Mouse (Mus musculus) C2C12 (cell line): ENCODE data around the gene Ube2r2.

Experiments used
- CTCF ChIP-seq: IDR thresholded peaks from one replicate; pipeline ENCODE4 v1.5.1; 2011; ENCODE audit not compliant: control insufficient read depth, insufficient read depth, insufficient read length
- FOSL1 ChIP-seq: IDR thresholded peaks from one replicate; pipeline ENCODE4 v1.8.0; 2011; ENCODE audit warnings: mild to moderate bottlenecking, low read length; ENCODE audit not compliant: poor library complexity, insufficient read depth, severe bottlenecking
- MYOD1 ChIP-seq: IDR thresholded peaks from one replicate; pipeline ENCODE4 v1.6.1; 2011; ENCODE audit warnings: low read depth; ENCODE audit not compliant: control insufficient read depth, insufficient read length
- MYOG ChIP-seq: IDR thresholded peaks from one replicate; pipeline ENCODE4 v1.6.1; 2011; ENCODE audit not compliant: control insufficient read depth, insufficient read length; ENCODE audit errors: extremely low read depth

- TF ChIP-seq FOSL1: no peak
- TF ChIP-seq MYOG: no peak
- TF ChIP-seq CTCF: no peak
- TF ChIP-seq MYOD1: no peak
Observed at GRCm38 (mm10) chr4:41135711-41136453, at the start of gene Ube2r2.
